Mouse (Mus musculus) limb, embryonic 14.5 days (tissue): ENCODE results near the gene Ttll8. TPM values are rescaled to one million over a fixed set of nuclear protein-coding genes. Genes with fewer than 3 reads are reported as not detected.

Source experiments
- ATAC-seq: fragments of 200-750 bp; cut with Nextera tagmentation; 2 replicates; pipeline ENCODE4 v1.8.0; 2017; ENCODE audit warnings: low read depth, moderate number of reproducible peaks, moderate TSS enrichment; ENCODE audit not compliant: low FRiP score
- DNase-seq: peaks from one replicate; pipeline ENCODE4 v3.0.0-alpha.2; 2015; ENCODE audit warnings: low spot score
- H3K27ac ChIP-seq: fragments of 300-500 bp; sonication (generic); replicated peaks from 2 replicates; pipeline ENCODE4 v1.5.1; 2014; ENCODE audit warnings: low read depth, mild to moderate bottlenecking, low read length, moderate library complexity, mixed read lengths
- H3K27me3 ChIP-seq: fragments of 300-500 bp; sonication (generic); 2 replicates; pipeline ENCODE4 v1.6.1; 2014; ENCODE audit warnings: low read length, mixed read lengths; ENCODE audit not compliant: control insufficient read depth, insufficient read depth
- H3K36me3 ChIP-seq: fragments of 300-500 bp; sonication (generic); 2 replicates; pipeline ENCODE4 v1.6.1; 2014; ENCODE audit warnings: mild to moderate bottlenecking, low read length, moderate library complexity, mixed read lengths; ENCODE audit not compliant: control insufficient read depth, insufficient read depth
- H3K4me1 ChIP-seq: fragments of 300-500 bp; sonication (generic); 2 replicates; pipeline ENCODE4 v1.6.1; 2014; ENCODE audit warnings: antibody characterized with exemption, low read length, mixed read lengths; ENCODE audit not compliant: control insufficient read depth, insufficient read depth
- H3K4me2 ChIP-seq: fragments of 300-500 bp; sonication (generic); replicated peaks from 2 replicates; pipeline ENCODE4 v1.6.1; 2014; ENCODE audit warnings: low read depth, mild to moderate bottlenecking, low read length, moderate library complexity; ENCODE audit not compliant: severe bottlenecking
- H3K4me3 ChIP-seq: fragments of 300-500 bp; sonication (generic); replicated peaks from 2 replicates; pipeline ENCODE4 v1.5.1; 2014; ENCODE audit warnings: low read length
- H3K9ac ChIP-seq: fragments of 300-500 bp; sonication (generic); 2 replicates; pipeline ENCODE4 v1.6.1; 2014; ENCODE audit warnings: mild to moderate bottlenecking, low read depth, low read length, moderate library complexity; ENCODE audit not compliant: severe bottlenecking
- H3K9me3 ChIP-seq: fragments of 300-500 bp; sonication (generic); 2 replicates; pipeline ENCODE4 v1.6.1; 2016; ENCODE audit warnings: low read length; ENCODE audit not compliant: control insufficient read depth
- POLR2A ChIP-seq: fragments of 200-500 bp; IDR thresholded peaks from 2 replicates; pipeline ENCODE4 v1.8.0; 2012; ENCODE audit warnings: inconsistent platforms, mild to moderate bottlenecking, moderate library complexity, borderline replicate concordance; ENCODE audit not compliant: insufficient read depth, insufficient read length; ENCODE audit errors: extremely low read depth
- WGBS: fragments of 180-500 bp; shearing (Covaris S2); extraction: QIAGEN DNeasy Blood & Tissue Kit; methylation state at CpG from one replicate; pipeline ENCODE4 v1.1.7; 2014; 5-methylcytosine and 5-hydroxymethylcytosine counted together
- polyA plus RNA-seq, 2 experiments: library from polyadenylated mRNA; depleted of rRNA in 1 of 2; stranded (reverse) in 1 of 2; unstranded in 1 of 2; fragments of >200 nt; fragmentation: Nextera tagmentation in 1 of 2; extraction: Ambion mirVana in 1 of 2; gene quantifications; 2 replicates each; pipeline versions ENCODE4 v1.2.1 to v1.2.3; 2012 to 2014

Ttll8 gene
- polyA plus RNA-seq, 2 experiments = 0.08 TPM; not detected in 1

- no peak for DNase-seq
- ATAC-seq = no peak
- no peak overlapping the region for H3K9ac ChIP-seq
- no peak overlapping the region for H3K27ac ChIP-seq
- no peak overlapping the region for H3K4me3 ChIP-seq
- WGBS = 88% methylated on average over 3 of the region's 3 CpGs
- H3K4me1 ChIP-seq = peaks cover 32% of the 10 kb centered on the region
- no peak for TF ChIP-seq POLR2A
- no peaks in the 10 kb centered on the region for H3K36me3 ChIP-seq
- H3K27me3 ChIP-seq = no peaks in the 10 kb centered on the region
- no peak overlapping the region for H3K4me2 ChIP-seq
- H3K9me3 ChIP-seq = no peaks in the 10 kb centered on the region
Measured at GRCm38 (mm10) chr15:88841580-88842299, 112.5 kb downstream of the Ttll8 start.

- Histone ChIP-seq H3K9me3 (no peaks in the 10 kb centered on the region), H3K36me3 (no peaks in the 10 kb centered on the region), H3K27ac (no peak overlapping the region), H3K4me1 (peaks cover 32% of the 10 kb centered on the region), H3K4me3 (no peak overlapping the region), H3K9ac (no peak overlapping the region), H3K4me2 (no peak overlapping the region), H3K27me3 (no peaks in the 10 kb centered on the region)
- TF ChIP-seq POLR2A = no peak
- DNase-seq (no peak), ATAC-seq (no peak)
- WGBS = 77% methylated on average over 2 of the region's 2 CpGs
Measured at GRCm38 (mm10) chr15:88841160-88841559, 113.1 kb downstream of the Ttll8 start.

Other genes with a start within 250 kb of the Ttll8 start
- gene Brd1, start 220.2 kb downstream of the Ttll8 start, polyA plus RNA-seq (2012; rRNA removed) = 26.4 and 28.2 TPM in 2 replicates
- 24.9 and 29.9 TPM in 2 replicates for gene Brd1, start 220.2 kb downstream of the Ttll8 start, polyA plus RNA-seq (2014; fragmentation: Nextera tagmentation; extraction: Ambion mirVana)
- gene Zbed4, start 202.8 kb downstream of the Ttll8 start, polyA plus RNA-seq (2012; rRNA removed) = 12.2 and 12.4 TPM in 2 replicates
- gene Zbed4, start 202.8 kb downstream of the Ttll8 start, polyA plus RNA-seq (2014; fragmentation: Nextera tagmentation; extraction: Ambion mirVana) = 14.9 and 17.3 TPM in 2 replicates
- gene Alg12, start 135.1 kb downstream of the Ttll8 start, polyA plus RNA-seq (2012; rRNA removed) = 17.9 and 21.7 TPM in 2 replicates
- 12.1 and 12.2 TPM in 2 replicates for gene Alg12, start 135.1 kb downstream of the Ttll8 start, polyA plus RNA-seq (2014; fragmentation: Nextera tagmentation; extraction: Ambion mirVana)
- gene Creld2, start 134.8 kb downstream of the Ttll8 start, polyA plus RNA-seq (2012; rRNA removed) = 59.3 and 79.1 TPM in 2 replicates
- 74.9 and 85.9 TPM in 2 replicates for gene Creld2, start 134.8 kb downstream of the Ttll8 start, polyA plus RNA-seq (2014; fragmentation: Nextera tagmentation; extraction: Ambion mirVana)
- 15.2 and 20.6 TPM in 2 replicates for gene Pim3, start 92.2 kb downstream of the Ttll8 start, polyA plus RNA-seq (2012; rRNA removed)
- 38.1 and 47.8 TPM in 2 replicates for gene Pim3, start 92.2 kb downstream of the Ttll8 start, polyA plus RNA-seq (2014; fragmentation: Nextera tagmentation; extraction: Ambion mirVana)
- gene Mlc1, start 24.6 kb upstream of the Ttll8 start, polyA plus RNA-seq (2012; rRNA removed) = 0.31 and 0.36 TPM in 2 replicates
- 0.12 and 0.21 TPM in 2 replicates for gene Mlc1, start 24.6 kb upstream of the Ttll8 start, polyA plus RNA-seq (2014; fragmentation: Nextera tagmentation; extraction: Ambion mirVana)
- 0.04 and 0.10 TPM in 2 replicates for gene Mov10l1, start 28.5 kb upstream of the Ttll8 start, polyA plus RNA-seq (2012; rRNA removed)
- 0.11 and 0.19 TPM in 2 replicates for gene Mov10l1, start 28.5 kb upstream of the Ttll8 start, polyA plus RNA-seq (2014; fragmentation: Nextera tagmentation; extraction: Ambion mirVana)
- 1.9 and 2.0 TPM in 2 replicates for gene Panx2, start 105.3 kb upstream of the Ttll8 start, polyA plus RNA-seq (2012; rRNA removed)
- 0.29 and 0.48 TPM in 2 replicates for gene Panx2, start 105.3 kb upstream of the Ttll8 start, polyA plus RNA-seq (2014; fragmentation: Nextera tagmentation; extraction: Ambion mirVana)
- 43.5 and 51.0 TPM in 2 replicates for gene Trabd, start 120.7 kb upstream of the Ttll8 start, polyA plus RNA-seq (2012; rRNA removed)
- gene Trabd, start 120.7 kb upstream of the Ttll8 start, polyA plus RNA-seq (2014; fragmentation: Nextera tagmentation; extraction: Ambion mirVana) = 47.8 and 51.0 TPM in 2 replicates
- 32.7 and 40.7 TPM in 2 replicates for gene Selenoo, start 134.7 kb upstream of the Ttll8 start, polyA plus RNA-seq (2012; rRNA removed)
- gene Selenoo, start 134.7 kb upstream of the Ttll8 start, polyA plus RNA-seq (2014; fragmentation: Nextera tagmentation; extraction: Ambion mirVana) = 20.6 and 22.9 TPM in 2 replicates
- gene Tubgcp6, start 168.7 kb upstream of the Ttll8 start, polyA plus RNA-seq (2012; rRNA removed) = 36.8 and 56.5 TPM in 2 replicates
- gene Tubgcp6, start 168.7 kb upstream of the Ttll8 start, polyA plus RNA-seq (2014; fragmentation: Nextera tagmentation; extraction: Ambion mirVana) = 17.2 and 17.6 TPM in 2 replicates
- 38.1 and 49.4 TPM in 2 replicates for gene Hdac10, start 174.3 kb upstream of the Ttll8 start, polyA plus RNA-seq (2012; rRNA removed)
- gene Hdac10, start 174.3 kb upstream of the Ttll8 start, polyA plus RNA-seq (2014; fragmentation: Nextera tagmentation; extraction: Ambion mirVana) = 18.7 and 21.8 TPM in 2 replicates
- gene Mapk12, start 186.3 kb upstream of the Ttll8 start, polyA plus RNA-seq (2012; rRNA removed) = 13.7 and 14.9 TPM in 2 replicates
- 5.0 and 8.3 TPM in 2 replicates for gene Mapk12, start 186.3 kb upstream of the Ttll8 start, polyA plus RNA-seq (2014; fragmentation: Nextera tagmentation; extraction: Ambion mirVana)
- 13.4 and 15.9 TPM in 2 replicates for gene Mapk11, start 195.2 kb upstream of the Ttll8 start, polyA plus RNA-seq (2012; rRNA removed)
- 7.0 and 7.3 TPM in 2 replicates for gene Mapk11, start 195.2 kb upstream of the Ttll8 start, polyA plus RNA-seq (2014; fragmentation: Nextera tagmentation; extraction: Ambion mirVana)
- 212 and 268 TPM in 2 replicates for gene Plxnb2, start 226.4 kb upstream of the Ttll8 start, polyA plus RNA-seq (2012; rRNA removed)
- 170 and 183 TPM in 2 replicates for gene Plxnb2, start 226.4 kb upstream of the Ttll8 start, polyA plus RNA-seq (2014; fragmentation: Nextera tagmentation; extraction: Ambion mirVana)
- gene Dennd6b, start 242.1 kb upstream of the Ttll8 start, polyA plus RNA-seq (2012; rRNA removed) = 39.2 and 53.6 TPM in 2 replicates
- 12.7 and 14.0 TPM in 2 replicates for gene Dennd6b, start 242.1 kb upstream of the Ttll8 start, polyA plus RNA-seq (2014; fragmentation: Nextera tagmentation; extraction: Ambion mirVana)